Mouse (Mus musculus) midbrain, embryonic 11.5 days (tissue): ENCODE data around the gene Leo1. TPM values are rescaled to one million over a fixed set of nuclear protein-coding genes. Genes with fewer than 3 reads are reported as not detected.

ENCODE experiments used
- ATAC-seq: fragments of 200-750 bp; cut with Nextera tagmentation; 2 replicates; pipeline ENCODE4 v1.8.0; 2017; ENCODE audit warnings: moderate TSS enrichment, moderate library complexity; ENCODE audit not compliant: low FRiP score
- DNase-seq: peaks from one replicate; pipeline ENCODE4 v3.0.0; 2015; ENCODE audit warnings: low spot score; ENCODE audit errors: missing footprints
- H3K27ac ChIP-seq: fragments of 300-500 bp; sonication (generic); 2 replicates; pipeline ENCODE4 v1.5.1; 2014; ENCODE audit warnings: low read depth, low read length
- H3K27me3 ChIP-seq: fragments of 300-500 bp; sonication (generic); 2 replicates; pipeline ENCODE4 v1.6.1; 2014; ENCODE audit warnings: mild to moderate bottlenecking, low read length, moderate library complexity, mixed read lengths; ENCODE audit not compliant: control insufficient read depth, insufficient read depth
- H3K36me3 ChIP-seq: fragments of 300-500 bp; sonication (generic); 2 replicates; pipeline ENCODE4 v1.6.1; 2014; ENCODE audit warnings: mild to moderate bottlenecking, low read length, moderate library complexity, mixed read lengths; ENCODE audit not compliant: control insufficient read depth, insufficient read depth
- H3K4me1 ChIP-seq: fragments of 300-500 bp; sonication (generic); 2 replicates; pipeline ENCODE4 v1.6.1; 2014; ENCODE audit warnings: low read length; ENCODE audit not compliant: control insufficient read depth, insufficient read depth
- H3K4me2 ChIP-seq: fragments of 300-500 bp; sonication (generic); 2 replicates; pipeline ENCODE4 v1.6.1; 2014; ENCODE audit warnings: mild to moderate bottlenecking, moderate library complexity
- H3K4me3 ChIP-seq: fragments of 300-500 bp; sonication (generic); 2 replicates; pipeline ENCODE4 v1.5.1; 2014; ENCODE audit warnings: low read depth, low read length
- H3K9ac ChIP-seq: fragments of 300-500 bp; sonication (generic); 2 replicates; pipeline ENCODE4 v1.6.1; 2014; ENCODE audit warnings: low read length
- H3K9me3 ChIP-seq: fragments of 300-500 bp; sonication (generic); 2 replicates; pipeline ENCODE4 v1.6.1; 2016; ENCODE audit warnings: low read length; ENCODE audit not compliant: control insufficient read depth
- WGBS: fragments of 180-500 bp; shearing (Covaris S2); extraction: QIAGEN DNeasy Blood & Tissue Kit; methylation state at CpG from one replicate; pipeline ENCODE4 v1.1.7; 2014; 5-methylcytosine and 5-hydroxymethylcytosine counted together
- polyA plus RNA-seq: library from polyadenylated mRNA; unstranded; fragments of >200 nt; fragmentation: Nextera tagmentation; extraction: Ambion mirVana; gene quantifications from 2 replicates; pipeline ENCODE4 v1.2.1, GENCODE M21; 2014

Leo1 gene
- polyA plus RNA-seq, 1 experiment from 2014 or later: 45.2 TPM

DNA sequence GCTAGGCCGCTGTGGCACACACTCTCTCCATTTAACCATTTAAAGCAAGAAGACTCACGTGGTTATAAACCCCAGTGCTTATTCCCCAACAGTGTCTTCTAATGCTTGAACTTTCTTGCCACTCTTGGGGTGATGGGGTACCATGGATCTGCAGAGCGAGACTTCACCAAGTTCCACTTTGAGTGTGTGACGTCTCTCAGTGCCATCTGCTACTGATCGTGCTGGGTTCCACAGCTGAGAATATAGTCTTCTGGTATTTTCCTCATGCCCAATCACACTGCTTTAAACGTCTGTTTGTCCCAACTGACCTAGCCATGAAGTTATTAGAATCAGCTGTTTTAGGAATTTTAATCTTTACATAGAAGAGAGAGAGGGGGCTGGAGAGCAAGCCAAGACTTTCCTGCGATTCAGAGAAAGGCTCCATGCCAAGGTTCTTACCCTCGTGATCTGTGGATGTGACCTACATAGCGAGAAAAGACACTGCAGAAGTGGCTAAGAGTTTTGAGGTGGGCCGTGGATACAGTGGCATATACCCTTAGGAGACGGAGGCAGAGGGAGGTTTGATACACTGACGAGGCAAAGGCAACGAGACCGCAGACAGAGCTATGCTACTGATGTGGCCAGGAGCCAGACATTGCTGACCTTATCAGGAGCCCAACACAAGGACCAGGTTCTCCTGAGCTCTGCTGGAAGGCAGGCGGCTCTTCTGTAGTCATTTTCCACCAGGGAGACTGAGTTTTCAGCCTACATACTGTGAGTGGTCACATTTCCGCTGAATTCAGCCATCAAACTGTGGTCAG, 10.3 kb upstream of the Leo1 start:
- DNase-seq: peak; percentile 72
- Histone ChIP-seq H3K4me2 (no peak overlapping the region), H3K9me3 (no peaks in the 10 kb centered on the region), H3K9ac (no peak overlapping the region), H3K27ac (no peak overlapping the region), H3K4me3 (no peak overlapping the region), H3K4me1 (no peaks in the 10 kb centered on the region; the same call in 1 of the 2 replicates), H3K36me3 (no peaks in the 10 kb centered on the region), H3K27me3 (no peaks in the 10 kb centered on the region)
- ATAC-seq: no peak
- WGBS: 79% methylated on average over 16 of the region's 16 CpGs

DNA sequence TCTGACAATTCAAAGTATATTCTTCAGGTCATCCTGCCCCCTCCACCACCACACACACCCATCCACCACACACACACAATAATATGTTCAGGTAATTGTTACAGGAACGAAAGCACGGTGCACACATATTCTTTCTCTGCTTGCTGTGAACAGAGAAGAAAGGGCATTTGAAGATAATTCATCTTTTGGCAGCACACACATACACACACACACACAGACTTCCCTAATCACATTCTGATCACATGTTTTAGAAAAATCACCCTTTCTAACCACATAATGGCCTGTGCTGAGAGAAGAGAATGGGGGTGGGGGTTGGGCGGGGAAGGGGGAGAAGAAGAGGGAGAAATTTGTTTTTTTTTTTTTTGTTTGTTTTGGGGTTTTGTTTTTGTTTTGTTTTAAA, 8.6 kb upstream of the Leo1 start:
- no peaks in the 10 kb centered on the region; the same call in 1 of the 2 replicates for H3K4me1 ChIP-seq
- WGBS: 87% methylated on average over 3 of the region's 3 CpGs
- no peak overlapping the region for H3K4me2 ChIP-seq
- no peaks in the 10 kb centered on the region for H3K9me3 ChIP-seq
- no peak overlapping the region for H3K27ac ChIP-seq
- H3K27me3 ChIP-seq: no peaks in the 10 kb centered on the region
- no peak overlapping the region for H3K4me3 ChIP-seq
- H3K36me3 ChIP-seq: no peaks in the 10 kb centered on the region
- DNase-seq: no peak
- no peak overlapping the region for H3K9ac ChIP-seq
- no peak for ATAC-seq

DNA sequence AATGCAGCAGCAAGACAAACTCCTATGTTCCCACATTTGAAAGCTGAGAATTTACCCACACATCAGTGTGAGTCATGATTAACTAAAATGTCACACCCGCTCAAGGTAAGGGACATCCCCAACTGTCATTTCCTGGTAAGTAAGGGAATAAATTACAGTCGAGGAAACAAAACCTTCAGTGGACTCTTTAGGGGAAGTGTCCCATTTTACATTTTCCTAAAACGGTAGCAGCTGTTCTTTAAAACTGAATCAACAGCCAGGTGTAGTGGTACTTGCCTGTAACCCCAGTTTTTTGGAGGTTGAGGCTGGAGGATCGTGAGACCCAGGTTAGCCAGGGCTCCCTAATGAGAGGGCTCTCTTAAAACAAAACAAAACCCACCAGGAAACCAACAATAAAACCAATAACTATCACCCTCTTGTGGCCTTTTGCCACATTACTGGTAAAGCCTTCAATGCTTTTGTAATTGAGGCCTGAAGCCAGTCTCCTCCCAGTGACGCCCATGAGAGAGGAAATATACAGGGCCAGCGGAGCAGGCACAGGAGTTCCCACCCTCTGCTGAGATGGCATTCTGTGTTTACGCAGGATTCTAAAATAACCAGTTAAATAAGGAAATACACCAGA, 7.0 kb upstream of the Leo1 start:
- Histone ChIP-seq H3K9ac (no peak overlapping the region), H3K27ac (no peak overlapping the region), H3K4me3 (no peak overlapping the region), H3K36me3 (no peaks in the 10 kb centered on the region), H3K9me3 (no peaks in the 10 kb centered on the region), H3K27me3 (no peaks in the 10 kb centered on the region), H3K4me1 (no peaks in the 10 kb centered on the region; the same call in 1 of the 2 replicates), H3K4me2 (no peak overlapping the region)
- ATAC-seq (0 out of 2 replicates have a peak, but pooled peaks have one; percentile 29), DNase-seq (peak; percentile 87)
- WGBS: 50% methylated on average over 7 of the region's 7 CpGs

DNA sequence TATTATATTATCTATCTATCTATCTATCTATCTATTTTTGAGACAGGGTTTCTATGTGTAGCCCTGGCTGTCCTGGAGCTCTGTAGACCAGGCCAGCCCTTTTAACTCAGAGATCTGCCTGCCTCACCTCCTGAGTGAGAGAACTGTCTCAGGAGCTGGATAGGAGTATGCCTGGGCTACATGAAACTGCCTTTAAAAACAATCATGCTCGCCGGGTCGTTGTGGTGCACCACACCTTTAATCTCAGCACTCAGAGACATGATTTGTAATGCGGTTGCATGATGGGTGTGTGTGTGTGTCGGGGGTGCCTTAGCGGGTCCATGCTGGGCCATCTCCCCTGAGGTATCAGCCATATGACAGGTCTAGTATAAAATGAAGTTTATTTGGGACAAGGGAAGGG, 6.5 kb upstream of the Leo1 start:
- ATAC-seq: no peak
- Histone ChIP-seq H3K9ac (no peak overlapping the region), H3K27ac (no peak overlapping the region), H3K4me1 (no peaks in the 10 kb centered on the region; the same call in 1 of the 2 replicates), H3K36me3 (no peaks in the 10 kb centered on the region), H3K27me3 (no peaks in the 10 kb centered on the region), H3K4me3 (no peak overlapping the region), H3K4me2 (no peak overlapping the region), H3K9me3 (no peaks in the 10 kb centered on the region)
- 79% methylated on average over 6 of the region's 6 CpGs for WGBS
- no peak for DNase-seq

DNA sequence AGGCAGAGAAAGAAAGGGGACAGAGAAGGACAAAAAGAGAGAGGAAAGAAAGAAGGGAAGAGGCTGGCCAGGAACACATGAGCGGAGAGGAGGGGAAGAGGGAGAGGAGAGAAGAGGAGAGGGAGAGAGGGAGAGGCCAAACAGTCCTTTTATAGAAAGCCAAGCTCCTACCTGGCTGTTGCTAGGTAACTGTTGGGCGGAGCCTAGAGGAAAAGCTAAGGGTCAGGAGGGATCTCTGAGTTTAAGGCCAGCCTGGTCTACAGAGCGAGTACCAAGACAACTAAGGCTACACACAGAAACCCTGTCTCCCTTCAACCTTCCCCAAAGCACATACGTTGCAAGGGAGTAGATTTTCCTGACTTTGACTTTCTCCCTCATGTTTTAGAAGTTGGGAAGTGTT, 6.0 kb upstream of the Leo1 start:
- H3K27me3 ChIP-seq: no peaks in the 10 kb centered on the region
- H3K36me3 ChIP-seq: no peaks in the 10 kb centered on the region
- WGBS: 79% methylated on average over 4 of the region's 4 CpGs
- H3K4me1 ChIP-seq: no peaks in the 10 kb centered on the region; the same call in 1 of the 2 replicates
- DNase-seq (peak; percentile 81), ATAC-seq (peak; percentile 14; the same call in 1 of the 2 replicates)
- no peaks in the 10 kb centered on the region for H3K9me3 ChIP-seq
- H3K9ac ChIP-seq: no peak overlapping the region
- no peak overlapping the region for H3K4me2 ChIP-seq
- H3K27ac ChIP-seq: peak overlapping the region; percentile 35; the same call in 1 of the 2 replicates
- H3K4me3 ChIP-seq: no peak overlapping the region

DNA sequence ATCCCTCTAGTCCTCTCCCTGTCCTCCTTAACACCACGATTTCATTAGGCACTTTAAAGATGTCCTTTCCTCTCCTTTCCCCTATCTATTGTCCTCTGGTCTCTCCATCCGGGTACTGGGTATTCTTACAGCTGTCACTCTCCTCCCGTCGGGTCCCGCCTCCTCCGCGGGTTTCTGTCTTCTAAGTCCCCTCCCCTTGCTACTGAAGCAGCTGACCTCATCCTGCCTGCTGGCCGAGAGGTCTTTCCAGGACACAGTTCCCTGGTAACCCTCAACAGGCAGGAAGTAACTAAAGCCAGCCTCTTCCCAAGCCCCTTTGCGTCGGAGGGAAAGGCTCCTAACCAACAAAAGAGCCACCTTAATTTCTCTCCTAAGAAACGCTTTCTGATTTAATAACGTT, 5.4 kb upstream of the Leo1 start:
- peak; percentile 89 for ATAC-seq
- no peak overlapping the region for H3K4me2 ChIP-seq
- H3K9me3 ChIP-seq: no peaks in the 10 kb centered on the region
- H3K27ac ChIP-seq: peak overlapping the region; percentile 35; the same call in 1 of the 2 replicates
- no peaks in the 10 kb centered on the region; the same call in 1 of the 2 replicates for H3K4me1 ChIP-seq
- H3K4me3 ChIP-seq: no peak overlapping the region
- H3K36me3 ChIP-seq: no peaks in the 10 kb centered on the region
- H3K27me3 ChIP-seq: no peaks in the 10 kb centered on the region
- peak; percentile 95 for DNase-seq
- WGBS: 3% methylated on average over 12 of the region's 12 CpGs
- H3K9ac ChIP-seq: peak overlapping the region; percentile 27

DNA sequence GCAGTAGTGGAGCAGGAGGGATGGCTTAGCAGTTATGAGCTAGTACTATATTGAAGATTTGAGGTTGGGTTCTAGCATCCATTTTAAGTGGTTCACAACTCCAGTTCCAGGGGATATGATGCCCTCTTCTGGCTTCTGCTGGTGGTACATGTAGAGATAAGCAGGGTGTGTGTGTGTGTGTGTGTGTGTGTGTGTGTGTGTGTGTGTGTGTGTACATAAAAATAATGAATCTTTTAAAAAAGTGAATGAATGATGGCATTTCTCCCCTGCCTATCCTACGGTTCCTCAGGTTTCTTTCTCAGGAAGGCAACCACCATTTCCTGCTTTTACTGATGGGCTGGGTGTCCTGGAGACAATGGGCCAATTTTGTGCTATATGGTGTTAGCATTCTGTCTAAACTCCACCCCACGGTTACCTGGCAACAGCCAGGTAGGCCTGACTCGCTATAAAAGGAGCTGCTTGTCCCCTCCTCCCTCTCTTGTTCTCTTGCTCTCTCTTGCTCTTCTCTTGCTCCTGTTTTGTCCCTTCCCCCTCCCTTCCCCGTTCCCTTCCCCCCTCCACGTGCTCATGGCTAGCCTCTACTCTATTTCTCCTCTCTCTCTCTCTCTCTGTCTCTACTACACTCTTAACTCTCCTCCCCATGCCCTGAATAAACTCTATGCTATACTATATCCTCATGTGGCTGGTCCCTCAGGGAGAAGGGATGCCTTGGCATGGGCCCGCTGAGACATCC, 3.5 kb upstream of the Leo1 start:
- no peak for ATAC-seq
- H3K4me2 ChIP-seq: no peak overlapping the region
- H3K27ac ChIP-seq: no peak overlapping the region
- no peaks in the 10 kb centered on the region for H3K9me3 ChIP-seq
- WGBS: 28% methylated on average over 6 of the region's 6 CpGs
- peaks cover 8% of the 10 kb centered on the region; the same call in 1 of the 2 replicates for H3K4me1 ChIP-seq
- no peaks in the 10 kb centered on the region for H3K36me3 ChIP-seq
- DNase-seq: peak; percentile 82
- no peaks in the 10 kb centered on the region for H3K27me3 ChIP-seq
- no peak overlapping the region for H3K9ac ChIP-seq
- no peak overlapping the region for H3K4me3 ChIP-seq

DNA sequence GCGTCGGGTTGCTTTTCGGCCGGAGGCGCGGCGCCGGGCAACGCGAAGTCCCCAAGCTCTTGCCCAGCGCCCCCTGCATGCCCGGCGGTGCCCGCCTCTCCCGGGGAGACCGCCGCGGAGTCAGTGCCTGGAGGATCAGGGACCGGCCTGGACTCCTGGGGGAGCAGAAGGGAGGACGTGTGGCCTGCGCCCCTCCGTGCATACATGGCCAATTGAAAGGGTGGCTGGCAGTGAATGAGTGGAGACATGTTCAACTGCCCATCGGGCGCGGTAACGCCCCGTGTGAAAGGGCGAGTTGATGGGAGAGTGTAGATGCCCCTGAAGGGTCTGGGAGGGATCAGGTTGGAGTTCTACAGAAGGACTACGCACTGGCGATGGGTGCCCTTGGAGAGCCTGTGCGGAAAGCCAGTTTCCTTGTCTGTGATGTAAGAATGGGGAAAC, 387 bp downstream of the Leo1 start:
- under 1% methylated on average over 31 of the region's 31 CpGs for WGBS
- Histone ChIP-seq H3K27ac (no peak overlapping the region), H3K9ac (peak overlapping the region; percentile 80), H3K4me2 (peak overlapping the region; percentile 67), H3K4me1 (peaks cover 11% of the 10 kb centered on the region; the same call in 1 of the 2 replicates), H3K9me3 (no peaks in the 10 kb centered on the region), H3K27me3 (no peaks in the 10 kb centered on the region), H3K4me3 (peak overlapping the region; percentile 58), H3K36me3 (peaks cover 4% of the 10 kb centered on the region; the same call in 1 of the 2 replicates)
- DNase-seq (peak; percentile 91), ATAC-seq (peak; percentile 88)
